Mouse (Mus musculus) midbrain, embryonic 15.5 days (tissue): Measurements from ENCODE around the gene Lpp. TPM values are rescaled to one million over a fixed set of nuclear protein-coding genes. Genes with fewer than 3 reads are reported as not detected.

Source experiments
- ATAC-seq: fragments of 200-750 bp; cut with Nextera tagmentation; replicated peaks from 2 replicates; pipeline ENCODE4 v1.8.0; 2017; ENCODE audit warnings: moderate TSS enrichment
- H3K27ac ChIP-seq: fragments of 300-500 bp; sonication (generic); 2 replicates; pipeline ENCODE4 v1.5.1; 2015; ENCODE audit warnings: mild to moderate bottlenecking, inconsistent platforms
- H3K27me3 ChIP-seq: fragments of 300-500 bp; sonication (generic); replicated peaks from 2 replicates; pipeline ENCODE4 v1.6.1; 2015; ENCODE audit warnings: inconsistent platforms
- H3K36me3 ChIP-seq: fragments of 300-500 bp; sonication (generic); replicated peaks from 2 replicates; pipeline ENCODE4 v1.6.1; 2015; ENCODE audit warnings: inconsistent platforms
- H3K4me1 ChIP-seq: fragments of 300-500 bp; sonication (generic); 2 replicates; pipeline ENCODE4 v1.6.1; 2015; ENCODE audit warnings: inconsistent platforms
- H3K4me2 ChIP-seq: fragments of 300-500 bp; sonication (generic); 2 replicates; pipeline ENCODE4 v1.6.1; 2015; ENCODE audit warnings: inconsistent platforms, mild to moderate bottlenecking, moderate library complexity
- H3K4me3 ChIP-seq: fragments of 300-500 bp; sonication (generic); 2 replicates; pipeline ENCODE4 v1.5.1; 2015; ENCODE audit warnings: mild to moderate bottlenecking, inconsistent platforms
- H3K9ac ChIP-seq: fragments of 300-500 bp; sonication (generic); 2 replicates; pipeline ENCODE4 v1.6.1; 2015; ENCODE audit warnings: mild to moderate bottlenecking, inconsistent platforms
- H3K9me3 ChIP-seq: fragments of 300-500 bp; sonication (generic); 2 replicates; pipeline ENCODE4 v1.6.1; 2016; ENCODE audit warnings: inconsistent platforms
- WGBS: fragments of 180-500 bp; shearing (Covaris S2); methylation state at CpG from one replicate; pipeline ENCODE4 v1.1.7; 2015; ENCODE audit warnings: mixed read lengths; 5-methylcytosine and 5-hydroxymethylcytosine counted together
- polyA plus RNA-seq: library from polyadenylated mRNA; unstranded; fragments of >200 nt; fragmentation: Nextera tagmentation; extraction: Ambion mirVana; gene quantifications from 2 replicates; pipeline ENCODE4 v1.2.1, GENCODE M21; 2015

The Lpp gene
- polyA plus RNA-seq, 1 experiment from 2014 or later, result 10.4 TPM

DNA sequence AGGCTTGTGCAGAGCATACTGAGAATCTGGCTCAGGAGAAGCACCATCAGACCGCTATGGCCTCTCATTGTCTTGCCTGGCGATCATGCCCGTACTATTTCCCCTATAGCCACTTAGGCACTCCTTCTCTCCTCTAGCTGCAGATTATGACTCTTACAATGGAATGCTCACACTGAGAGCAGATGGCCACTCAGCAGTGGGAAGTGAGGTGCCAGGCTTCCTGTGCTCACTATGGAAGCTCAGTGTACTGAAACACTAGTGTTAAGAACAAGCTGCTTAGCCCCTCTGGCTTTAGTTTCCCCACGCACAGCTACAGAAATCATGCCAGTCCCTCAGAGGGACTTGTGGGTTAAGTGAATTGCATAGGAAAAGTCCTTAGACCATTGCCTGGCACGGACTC, 2.7 kb upstream of the Lpp start:
- no peak overlapping the region for H3K4me3 ChIP-seq
- H3K9ac ChIP-seq, result no peak overlapping the region
- H3K9me3 ChIP-seq, result no peaks in the 10 kb centered on the region
- H3K27ac ChIP-seq, result no peak overlapping the region
- ATAC-seq, result no peak
- H3K4me1 ChIP-seq, result peaks cover 8% of the 10 kb centered on the region
- no peaks in the 10 kb centered on the region for H3K36me3 ChIP-seq
- 75% methylated on average over 5 of the region's 5 CpGs for WGBS
- H3K4me2 ChIP-seq, result no peak overlapping the region
- H3K27me3 ChIP-seq, result no peaks in the 10 kb centered on the region

DNA sequence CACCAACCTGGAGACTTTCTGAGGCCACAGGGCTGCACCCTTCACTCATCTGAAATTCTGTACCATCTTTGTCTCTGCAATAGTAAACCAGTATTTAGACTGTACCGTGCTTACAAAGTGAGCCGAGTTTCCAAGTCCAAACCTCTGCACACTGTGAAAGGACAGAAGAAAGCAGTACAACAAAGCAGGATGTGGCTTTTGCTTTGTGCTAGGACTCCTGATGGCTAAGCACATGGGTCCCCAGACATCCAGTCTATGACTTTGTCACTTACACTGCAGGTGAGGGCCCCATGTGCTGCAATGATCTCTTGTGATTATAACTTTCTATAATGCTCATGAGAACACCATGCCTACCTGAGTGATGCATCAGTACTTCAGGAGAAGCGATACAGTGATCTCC, 2.2 kb upstream of the Lpp start:
- Histone ChIP-seq H3K4me2 (no peak overlapping the region), H3K9me3 (no peaks in the 10 kb centered on the region), H3K4me1 (peaks cover 8% of the 10 kb centered on the region), H3K27ac (no peak overlapping the region), H3K36me3 (no peaks in the 10 kb centered on the region), H3K4me3 (no peak overlapping the region), H3K27me3 (no peaks in the 10 kb centered on the region), H3K9ac (no peak overlapping the region)
- WGBS, result 86% methylated on average over 3 of the region's 3 CpGs
- ATAC-seq, result no peak

DNA sequence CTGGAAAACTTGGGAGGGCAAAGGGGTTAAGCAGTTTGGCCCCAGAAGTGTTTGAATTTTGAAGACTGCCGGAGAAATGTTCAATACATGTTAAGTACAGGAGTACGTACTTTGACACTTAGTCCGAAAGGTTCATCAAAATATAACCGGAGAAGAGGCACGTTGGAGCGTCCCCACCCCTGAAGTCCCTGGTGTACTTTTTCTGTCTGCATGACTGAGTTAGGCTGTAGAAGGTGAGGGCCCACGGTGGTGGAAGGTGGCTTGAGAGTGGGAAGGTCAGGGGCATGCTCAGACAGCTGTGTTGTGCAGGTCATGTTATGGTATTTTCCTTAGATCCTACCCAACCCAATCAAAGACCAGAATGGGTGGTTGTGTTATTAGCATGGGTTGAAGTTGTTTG, 1.4 kb upstream of the Lpp start:
- no peak overlapping the region for H3K27ac ChIP-seq
- no peaks in the 10 kb centered on the region for H3K27me3 ChIP-seq
- H3K9ac ChIP-seq, result no peak overlapping the region
- H3K4me2 ChIP-seq, result no peak overlapping the region
- peaks cover 8% of the 10 kb centered on the region for H3K4me1 ChIP-seq
- no peaks in the 10 kb centered on the region for H3K36me3 ChIP-seq
- WGBS, result 93% methylated on average over 7 of the region's 7 CpGs
- no peaks in the 10 kb centered on the region for H3K9me3 ChIP-seq
- no peak overlapping the region for H3K4me3 ChIP-seq
- ATAC-seq, result no peak

DNA sequence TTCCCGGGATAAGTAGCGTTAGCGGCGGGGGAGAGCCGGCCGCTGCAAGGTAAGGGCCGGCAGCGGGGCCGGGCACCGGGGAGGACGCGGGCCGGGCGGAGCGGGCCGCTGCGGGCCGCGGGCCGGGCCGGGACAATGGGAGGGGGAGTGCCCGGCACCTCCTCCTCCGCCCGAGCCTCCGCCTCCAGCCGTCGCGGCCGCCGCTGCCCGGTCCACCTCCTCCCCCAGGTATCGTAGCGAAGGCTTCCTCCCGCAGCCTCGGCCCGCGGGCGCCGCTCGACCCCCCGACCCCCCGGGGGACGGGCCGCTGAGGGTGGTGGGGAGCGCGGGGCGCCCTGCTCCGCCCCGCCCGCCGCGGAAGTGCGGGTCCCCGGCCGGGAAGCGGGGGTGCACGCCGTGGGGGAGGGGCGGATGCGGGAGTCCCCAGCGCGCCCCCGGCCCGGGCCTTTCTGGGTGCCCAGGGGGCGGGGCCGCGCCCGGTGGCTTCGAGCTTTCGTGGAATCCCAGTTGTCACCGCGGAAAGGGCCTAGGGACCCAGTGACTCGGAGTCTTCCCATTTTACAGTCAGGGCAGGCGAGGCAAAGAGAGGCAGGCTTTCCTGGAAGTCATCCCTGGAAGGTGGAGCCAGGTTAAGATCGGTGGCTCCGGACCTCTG, 376 bp downstream of the Lpp start:
- ATAC-seq, result peak; percentile 68
- Histone ChIP-seq H3K4me3 (peak overlapping the region; percentile 87), H3K4me2 (peak overlapping the region; percentile 93), H3K9me3 (no peaks in the 10 kb centered on the region), H3K9ac (peak overlapping the region; percentile 73), H3K4me1 (peaks cover 8% of the 10 kb centered on the region), H3K27me3 (no peaks in the 10 kb centered on the region), H3K27ac (peak overlapping the region; percentile 78), H3K36me3 (no peaks in the 10 kb centered on the region)
- under 1% methylated on average over 71 of the region's 76 CpGs for WGBS

DNA sequence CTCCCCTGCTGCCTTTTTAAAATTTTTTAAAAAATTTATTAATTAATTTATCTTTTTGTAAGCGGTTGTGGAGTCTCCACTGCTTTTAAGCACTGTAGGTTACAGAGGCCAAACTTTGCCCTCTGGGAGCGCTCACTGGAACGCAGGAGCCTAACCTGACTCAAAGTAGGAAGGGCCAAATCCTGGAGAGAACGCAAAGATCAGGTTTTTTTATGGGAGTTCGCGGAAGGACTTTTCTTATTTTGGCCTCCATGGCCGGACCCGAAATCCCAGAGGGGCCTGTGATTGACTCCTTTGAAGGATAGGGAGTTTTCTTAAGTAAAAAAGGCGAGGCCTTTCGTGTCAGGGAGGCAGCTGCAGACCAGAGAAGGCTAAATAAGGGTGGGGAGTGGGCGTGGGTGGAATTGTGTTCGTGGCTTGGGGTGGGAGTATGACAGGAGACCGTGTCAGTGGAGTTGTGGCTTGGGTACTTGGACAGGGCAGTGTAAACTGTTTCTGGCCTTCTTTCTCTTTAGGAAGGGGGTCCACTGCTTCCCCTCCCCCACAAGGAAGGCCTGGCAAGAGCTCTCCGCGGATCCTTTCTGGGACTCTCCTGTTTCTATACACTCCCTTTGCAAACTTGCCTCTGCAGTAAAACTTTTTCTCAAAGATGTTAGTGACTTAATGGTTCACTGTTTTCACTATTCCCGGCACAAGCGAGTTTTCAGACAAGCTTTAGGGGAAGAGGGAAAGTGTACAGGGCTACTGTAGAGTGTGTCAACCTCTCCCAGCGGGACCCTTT, 1.1 kb downstream of the Lpp start:
- no peaks in the 10 kb centered on the region for H3K27me3 ChIP-seq
- peak overlapping the region; percentile 73 for H3K9ac ChIP-seq
- 13% methylated on average over 18 of the region's 18 CpGs for WGBS
- no peaks in the 10 kb centered on the region for H3K9me3 ChIP-seq
- no peak overlapping the region for H3K27ac ChIP-seq
- ATAC-seq, result 0 out of 2 replicates have a peak, but pooled peaks have one; percentile 3
- peaks cover 8% of the 10 kb centered on the region for H3K4me1 ChIP-seq
- H3K4me3 ChIP-seq, result peak overlapping the region; percentile 87
- peak overlapping the region; percentile 93 for H3K4me2 ChIP-seq
- no peaks in the 10 kb centered on the region for H3K36me3 ChIP-seq

DNA sequence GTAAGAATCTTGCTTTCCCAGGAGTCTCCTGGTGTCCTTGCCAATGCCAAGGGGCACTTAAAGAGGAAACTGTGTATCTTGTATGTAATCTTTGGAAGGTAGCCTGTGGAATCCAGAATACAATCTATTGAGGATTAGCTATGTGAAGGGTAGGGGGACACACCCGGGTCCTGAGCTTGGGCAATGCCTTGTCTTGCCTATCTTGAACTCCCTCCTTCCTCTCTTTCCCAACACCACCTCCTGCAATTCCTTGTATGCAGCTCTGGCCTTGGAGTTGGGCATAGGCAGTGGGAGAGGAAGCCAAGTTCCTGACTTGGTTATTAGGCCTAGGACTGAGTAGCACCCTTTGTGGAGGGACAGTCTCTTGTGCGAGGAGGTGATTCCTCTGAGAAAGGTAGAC, 1.8 kb downstream of the Lpp start:
- H3K27ac ChIP-seq, result no peak overlapping the region
- no peak for ATAC-seq
- H3K4me3 ChIP-seq, result no peak overlapping the region
- peaks cover 8% of the 10 kb centered on the region for H3K4me1 ChIP-seq
- no peaks in the 10 kb centered on the region for H3K9me3 ChIP-seq
- no peak overlapping the region for H3K9ac ChIP-seq
- H3K36me3 ChIP-seq, result no peaks in the 10 kb centered on the region
- H3K27me3 ChIP-seq, result no peaks in the 10 kb centered on the region
- WGBS, result 90% methylated on average over 2 of the region's 2 CpGs
- peak overlapping the region; percentile 93; the same call in 1 of the 2 replicates for H3K4me2 ChIP-seq

DNA sequence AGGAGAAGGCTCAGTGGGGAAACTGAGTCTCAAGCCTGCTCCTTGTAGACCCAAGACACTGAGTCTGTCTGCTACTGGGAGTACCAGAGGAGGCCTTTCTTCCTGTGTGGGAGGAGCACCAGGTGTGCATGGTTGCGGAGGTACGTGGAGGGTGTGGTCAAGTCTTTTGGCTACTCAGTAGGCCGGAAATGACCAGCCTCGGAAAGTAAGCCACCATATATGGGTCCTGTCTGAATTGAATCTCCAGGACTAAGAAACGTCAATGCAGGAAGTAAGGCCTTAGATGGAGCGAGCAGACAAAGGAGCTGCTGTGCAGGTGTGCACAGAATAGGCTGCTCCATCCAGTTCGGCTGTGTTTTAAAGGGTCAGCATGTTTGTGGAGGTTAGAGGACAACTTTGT, 3.2 kb downstream of the Lpp start:
- H3K27me3 ChIP-seq, result no peaks in the 10 kb centered on the region
- no peak overlapping the region for H3K27ac ChIP-seq
- ATAC-seq, result no peak
- H3K36me3 ChIP-seq, result no peaks in the 10 kb centered on the region
- peaks cover 8% of the 10 kb centered on the region for H3K4me1 ChIP-seq
- H3K4me3 ChIP-seq, result no peak overlapping the region
- no peaks in the 10 kb centered on the region for H3K9me3 ChIP-seq
- H3K4me2 ChIP-seq, result no peak overlapping the region
- 92% methylated on average over 7 of the region's 7 CpGs for WGBS
- H3K9ac ChIP-seq, result no peak overlapping the region

DNA sequence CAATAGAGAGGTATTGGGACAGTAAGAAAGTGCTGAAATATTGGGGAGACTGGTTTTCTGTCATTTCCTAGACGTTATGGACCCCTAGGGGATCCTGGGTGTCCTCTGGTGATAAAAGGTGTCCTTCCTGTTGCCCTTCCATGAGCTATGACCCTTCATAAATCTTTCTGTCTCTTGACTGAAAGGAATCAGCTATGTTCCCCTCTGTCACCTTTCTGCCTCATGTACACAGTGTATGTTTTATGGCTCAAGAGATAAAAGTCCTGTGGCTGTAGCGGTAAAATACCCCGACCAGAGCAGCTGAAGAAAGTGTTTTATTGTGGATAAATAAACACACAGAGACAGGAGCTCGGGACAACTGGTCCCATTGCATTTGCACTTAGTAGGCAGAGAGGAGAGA, 5.2 kb downstream of the Lpp start:
- Histone ChIP-seq H3K4me3 (no peak overlapping the region), H3K9ac (no peak overlapping the region), H3K4me2 (no peak overlapping the region), H3K36me3 (no peaks in the 10 kb centered on the region), H3K4me1 (peaks cover 8% of the 10 kb centered on the region), H3K27me3 (no peaks in the 10 kb centered on the region), H3K27ac (no peak overlapping the region), H3K9me3 (no peaks in the 10 kb centered on the region)
- 77% methylated on average over 4 of the region's 4 CpGs for WGBS
- no peak for ATAC-seq

DNA sequence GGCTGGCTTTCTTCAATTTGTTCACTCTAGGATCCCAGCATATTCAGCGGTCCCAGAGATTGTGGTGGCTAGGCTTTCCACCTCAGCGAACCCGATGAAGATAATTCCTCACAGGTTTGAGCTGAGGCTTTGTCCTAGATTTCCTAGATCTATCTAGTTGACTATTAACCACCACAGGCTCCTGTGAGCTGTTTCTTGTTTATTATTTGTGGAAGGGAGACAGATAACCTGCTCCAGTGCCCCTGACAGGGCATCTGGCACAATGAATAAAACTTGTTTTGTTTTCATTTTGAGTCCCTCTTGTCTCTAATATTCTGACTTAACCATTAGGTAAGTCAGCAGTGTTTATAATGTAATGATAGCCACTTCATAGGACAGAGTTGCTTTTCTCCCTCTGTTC, 5.6 kb downstream of the Lpp start:
- Histone ChIP-seq H3K4me2 (no peak overlapping the region), H3K9me3 (no peaks in the 10 kb centered on the region), H3K27me3 (no peaks in the 10 kb centered on the region), H3K9ac (no peak overlapping the region), H3K27ac (no peak overlapping the region), H3K4me3 (no peak overlapping the region), H3K36me3 (no peaks in the 10 kb centered on the region), H3K4me1 (peaks cover 7% of the 10 kb centered on the region)
- ATAC-seq, result no peak
- WGBS, result 93% methylated on average over 3 of the region's 3 CpGs

DNA sequence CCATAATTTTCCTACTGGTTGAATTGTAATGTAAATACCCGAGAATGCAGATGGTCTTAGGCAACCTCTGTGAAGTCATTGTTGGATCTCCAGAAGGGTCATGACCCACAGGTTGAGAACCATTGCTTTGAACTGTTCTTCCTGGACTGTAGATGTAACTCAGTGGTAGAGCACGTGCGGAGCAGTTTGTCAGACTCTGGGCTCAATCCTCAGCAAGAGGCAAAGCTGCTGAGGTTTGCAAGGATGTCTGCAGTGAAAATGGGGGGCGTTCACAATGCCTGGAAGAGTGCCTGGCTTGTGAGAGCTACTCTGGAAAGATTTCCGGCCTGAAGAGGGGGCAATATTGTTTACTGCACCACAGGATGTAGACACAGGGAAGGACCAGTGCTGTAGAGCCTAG, 6.2 kb downstream of the Lpp start:
- WGBS, result 68% methylated on average over 5 of the region's 5 CpGs
- no peak for ATAC-seq
- no peak overlapping the region for H3K9ac ChIP-seq

DNA sequence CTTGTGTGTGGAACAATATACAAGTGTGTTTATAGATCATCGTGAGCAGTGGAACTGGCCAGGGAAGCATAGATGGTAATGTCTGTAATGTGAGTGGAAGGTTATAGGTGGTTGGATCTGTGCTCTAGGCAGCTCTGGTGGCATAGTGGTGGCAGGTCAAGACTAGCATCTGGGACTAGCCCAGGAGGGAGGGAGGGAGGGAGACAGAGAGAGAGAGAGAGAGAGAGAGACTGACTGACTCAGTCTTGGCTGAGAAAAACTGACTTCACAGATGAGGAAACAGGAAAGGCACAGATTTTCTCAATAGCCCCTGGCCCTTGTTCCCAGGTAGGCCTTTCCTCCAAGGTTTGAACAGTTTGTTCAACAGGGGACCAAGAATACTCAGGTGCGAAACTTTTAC, 7.5 kb downstream of the Lpp start:
- 98% methylated on average over 2 of the region's 2 CpGs for WGBS
- no peak overlapping the region for H3K27ac ChIP-seq
- H3K36me3 ChIP-seq, result no peaks in the 10 kb centered on the region
- no peaks in the 10 kb centered on the region for H3K4me1 ChIP-seq
- H3K9ac ChIP-seq, result no peak overlapping the region
- H3K27me3 ChIP-seq, result no peaks in the 10 kb centered on the region
- H3K4me3 ChIP-seq, result no peak overlapping the region
- no peak overlapping the region for H3K4me2 ChIP-seq
- H3K9me3 ChIP-seq, result no peaks in the 10 kb centered on the region
- ATAC-seq, result no peak

More for the DNA sequence above, 6.2 kb downstream of the Lpp start:
- Histone ChIP-seq H3K27ac (no peak overlapping the region), H3K27me3 (no peaks in the 10 kb centered on the region), H3K4me2 (no peak overlapping the region), H3K36me3 (no peaks in the 10 kb centered on the region), H3K4me3 (no peak overlapping the region), H3K9me3 (no peaks in the 10 kb centered on the region), H3K4me1 (peaks cover under 1% of the 10 kb centered on the region)

DNA sequence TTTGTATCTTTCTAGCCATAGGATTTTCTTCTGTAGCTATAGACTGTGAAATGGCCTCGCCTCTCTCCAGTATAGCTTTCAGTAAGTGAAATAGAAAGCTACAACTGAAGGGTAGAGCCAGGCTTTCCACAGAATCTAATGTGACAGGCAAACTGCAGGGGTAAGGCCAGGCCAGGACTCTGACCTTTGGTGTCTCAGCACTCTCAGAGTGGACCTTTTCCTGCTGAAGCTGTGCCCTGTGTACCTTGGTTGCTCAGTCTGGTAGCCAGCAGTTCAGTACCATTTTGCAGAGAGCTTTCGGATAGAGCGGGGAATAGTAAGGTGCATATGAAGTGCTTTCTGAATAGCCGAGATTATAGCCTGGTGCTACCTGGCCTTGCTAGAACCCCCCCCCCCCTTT, 9.5 kb downstream of the Lpp start:
- no peak overlapping the region for H3K4me3 ChIP-seq
- H3K36me3 ChIP-seq, result no peaks in the 10 kb centered on the region
- no peak for ATAC-seq
- no peak overlapping the region for H3K27ac ChIP-seq
- no peak overlapping the region for H3K9ac ChIP-seq
- whole genome bisulfite sequencing, result 89% methylated on average over 4 of the region's 4 CpGs
- no peak overlapping the region for H3K4me2 ChIP-seq
- H3K4me1 ChIP-seq, result no peaks in the 10 kb centered on the region
- no peaks in the 10 kb centered on the region for H3K27me3 ChIP-seq
- no peaks in the 10 kb centered on the region for H3K9me3 ChIP-seq
